Mouse (Mus musculus) heart, postnatal 25 days (tissue): ENCODE data around the gene Layn. TPM values are rescaled to one million over a fixed set of nuclear protein-coding genes. Genes with fewer than 3 reads are reported as not detected.

ENCODE experiments used
- microRNA-seq: library from miRNA; unstranded; fragments of <30 nt; microRNA quantifications from one replicate; pipeline ENCODE4 v1.2.0, GENCODE M21; 2022
- total RNA-seq, 2 experiments: library from RNA; stranded (reverse); gene quantifications; 2 replicates each; pipeline ENCODE4 v1.2.3; 2021

The Layn gene
- total RNA-seq, 2 experiments from 2014 or later: 6.0 to 7.0 TPM

Small RNA genes lying within 50 kb of the gene (microRNA-seq; reads per million reads assigned to microRNA genes)
- gene Mir34b (3.9 reads per million, percentile 8 among the genes with 10 or more reads in this experiment), gene Mir34c (91.1 reads per million, percentile 56 among the genes with 10 or more reads in this experiment)

Other genes with a start within 250 kb of the Layn start
- gene Ppp2r1b, start 231.8 kb downstream of the Layn start, total RNA-seq: 10 to 100 TPM; 10.2 to 10.5 TPM
- 10 to 100 TPM; 22.1 to 25.3 TPM for gene Sik2, start 68.0 kb downstream of the Layn start, total RNA-seq
- not detected for gene Btg4, start 16.2 kb downstream of the Layn start, total RNA-seq
- gene 4833427G06Rik, start 25.0 kb upstream of the Layn start, total RNA-seq: not detected
- gene Gm32742, start 88.4 kb upstream of the Layn start, total RNA-seq: not detected
- under 1 TPM; 0.26 to 0.48 TPM for gene Pou2af1, start 136.6 kb upstream of the Layn start, total RNA-seq
- 1 to 10 TPM in 1 of 2 experiments, under 1 TPM in 1; 0.75 to 1.6 TPM for gene Colca2, start 201.5 kb upstream of the Layn start, total RNA-seq